Mouse (Mus musculus) ovary, adult 18-20 months (tissue): ENCODE results near the gene Calcoco1.

Experiments used
- DNase-seq: peaks from one replicate; pipeline ENCODE4 v3.0.0; 2022; ENCODE audit warnings: low spot score, mixed read lengths

Gene Calcoco1

DNA sequence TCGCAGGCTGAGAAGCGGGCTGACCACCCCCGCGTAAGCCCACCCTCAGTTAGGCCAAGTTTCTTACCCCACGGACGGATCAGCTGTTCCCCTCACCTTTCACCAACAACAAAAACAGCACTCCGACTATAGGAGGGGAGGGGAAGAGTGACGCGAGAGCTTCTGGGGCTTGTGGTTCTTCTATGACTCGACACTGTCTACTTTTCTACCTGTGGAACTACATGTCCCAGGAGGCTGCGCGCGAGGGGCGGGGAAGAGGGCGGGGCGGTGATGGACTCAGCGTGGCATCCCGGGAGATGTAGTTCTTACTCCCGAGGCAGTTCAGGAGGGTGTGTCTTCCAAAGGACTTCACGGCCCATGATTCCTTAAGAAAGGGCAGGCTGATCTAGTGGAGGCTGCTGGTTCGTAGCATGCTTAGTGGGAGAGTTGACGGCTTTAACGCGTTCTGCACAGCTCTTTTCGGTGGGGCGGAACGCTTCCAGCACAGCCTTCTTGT, at the start of gene Calcoco1:
Calcoco1 (minus strand) TSS at position 199 of the 496 bp plus-strand sequence.
- peak; percentile 96 for DNase-seq

DNA sequence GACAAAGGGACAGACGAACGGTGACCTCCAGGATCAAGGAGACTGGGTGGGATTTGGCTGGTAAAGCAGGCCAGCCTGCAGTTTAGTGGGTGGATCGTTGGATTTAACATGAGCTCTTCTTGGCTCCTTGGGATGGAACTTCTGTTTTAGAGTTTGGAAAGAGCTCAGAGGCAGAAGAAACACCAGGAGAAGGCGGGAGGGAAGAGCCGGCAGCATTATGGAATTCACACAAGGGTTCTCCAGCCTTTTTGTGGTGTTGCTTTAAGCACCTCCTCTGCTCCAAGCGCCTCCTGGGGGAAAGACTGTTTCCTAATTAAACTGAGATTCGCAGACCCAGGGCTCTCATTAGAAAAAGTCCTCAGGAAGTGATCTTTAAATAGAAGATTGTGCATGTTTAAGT, 48.9 kb upstream of the Calcoco1 start:
- no peak for DNase-seq

- DNase-seq: no peak
Observed at GRCm38 (mm10) chr15:102765207-102765606, 43.2 kb upstream of the Calcoco1 start.

- peak; percentile 44 for DNase-seq
Observed at GRCm38 (mm10) chr15:102761745-102762378, 39.9 kb upstream of the Calcoco1 start.

GRCm38 (mm10) chr15:102757686-102758085, 35.7 kb upstream of the Calcoco1 start:
- DNase-seq: no peak

DNA sequence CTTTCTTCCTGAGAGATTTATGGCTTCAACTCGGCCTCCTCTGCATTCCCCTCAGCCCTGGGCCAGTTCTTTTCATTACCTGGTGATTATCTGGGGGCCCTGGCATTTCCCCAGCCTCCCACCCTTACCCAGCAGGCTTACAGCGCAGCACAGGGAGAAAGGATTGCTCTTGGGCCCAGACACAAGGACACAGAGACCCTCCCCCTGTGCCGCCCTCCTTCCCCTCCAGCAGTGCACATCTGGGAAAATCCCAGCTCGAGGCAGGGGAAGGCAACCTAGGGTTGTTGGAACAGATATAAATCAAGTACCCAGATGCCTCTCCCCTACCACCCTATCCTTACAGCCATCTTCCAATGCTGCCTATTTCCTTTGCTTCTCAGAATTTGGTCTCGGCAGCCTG, 33.1 kb upstream of the Calcoco1 start:
- DNase-seq: no peak

- DNase-seq: no peak
Observed at GRCm38 (mm10) chr15:102754361-102754760, 32.4 kb upstream of the Calcoco1 start.

DNA sequence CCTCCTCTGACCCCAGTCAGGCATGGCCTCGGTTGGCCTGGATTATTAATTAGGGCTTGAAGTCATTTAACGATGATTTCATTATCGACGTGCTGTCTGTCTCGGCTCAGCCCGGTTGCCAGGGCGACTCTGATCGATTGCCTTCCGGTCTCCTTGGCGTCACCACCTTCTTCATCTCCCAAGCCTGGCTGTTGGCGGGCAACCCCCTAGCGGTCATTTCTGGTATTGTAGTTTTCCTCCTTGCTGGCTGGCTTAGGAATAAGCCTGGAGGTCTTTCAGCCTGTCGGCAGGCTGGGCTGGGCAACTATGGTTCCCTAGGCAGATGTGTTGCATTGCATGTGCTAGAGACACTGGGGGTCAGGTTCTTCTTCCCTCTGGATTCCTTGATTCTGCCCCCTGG, 31.2 kb upstream of the Calcoco1 start:
- no peak for DNase-seq

DNA sequence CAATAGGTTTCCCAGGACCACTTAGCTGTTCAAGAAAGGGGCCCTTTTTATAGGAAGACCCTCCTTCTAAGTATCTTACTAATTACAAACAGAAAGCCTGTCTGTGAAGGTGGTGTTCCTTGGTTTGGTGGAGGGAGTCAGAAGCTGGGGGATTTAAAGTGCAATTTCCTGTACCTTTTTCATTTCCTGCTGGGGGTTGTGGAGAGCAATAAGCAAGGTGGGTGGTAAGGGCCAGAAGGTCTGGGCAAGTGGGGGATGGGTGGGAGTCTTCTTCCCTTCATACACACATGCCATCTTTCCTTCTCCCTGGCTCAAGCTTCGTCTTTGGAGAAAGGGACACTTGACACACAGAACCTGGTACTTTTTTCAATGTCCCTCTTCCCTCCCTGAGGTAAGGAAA, 30.2 kb upstream of the Calcoco1 start:
- no peak for DNase-seq

GRCm38 (mm10) chr15:102750241-102750640, 28.3 kb upstream of the Calcoco1 start:
- DNase-seq: no peak

DNA sequence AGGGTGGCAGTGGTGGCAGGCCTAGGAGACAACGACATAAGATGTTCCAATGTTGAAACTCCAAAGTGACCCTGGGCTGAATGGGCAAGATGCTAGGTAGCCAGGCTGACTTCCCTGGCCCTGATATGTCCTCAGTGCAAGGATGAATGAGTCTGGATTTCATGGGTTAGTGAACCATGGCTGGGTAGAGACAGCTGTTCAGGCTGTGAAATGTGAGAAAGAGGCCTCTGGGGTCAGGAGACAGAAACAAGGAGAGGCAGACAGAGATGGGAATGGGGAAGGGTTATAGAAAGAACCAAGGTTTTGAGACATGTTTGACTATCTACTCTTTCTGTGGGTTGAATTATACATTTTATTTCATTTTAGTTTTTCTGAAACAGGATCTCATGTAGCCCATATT, 27.1 kb upstream of the Calcoco1 start:
- no peak for DNase-seq

- DNase-seq: no peak
Observed at GRCm38 (mm10) chr15:102747853-102748252, 25.9 kb upstream of the Calcoco1 start.

DNA sequence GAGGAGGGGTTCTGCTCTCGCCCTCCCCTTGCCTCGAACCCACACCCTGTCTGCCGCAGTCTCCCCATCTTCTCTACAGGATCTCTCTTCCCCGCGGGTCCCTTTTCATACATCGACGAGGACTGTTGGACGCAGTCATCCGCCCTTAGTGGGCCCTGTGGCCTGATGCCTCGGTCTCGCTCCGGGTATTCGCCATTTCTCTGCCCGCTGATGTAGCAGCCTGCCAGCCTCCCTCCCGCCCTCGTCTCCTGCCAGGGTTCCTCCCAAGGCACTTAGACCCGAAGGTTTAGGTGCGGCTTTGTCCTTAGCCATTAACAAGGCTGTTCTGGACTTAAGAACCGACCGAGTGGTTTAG, 25.3 kb upstream of the Calcoco1 start:
- DNase-seq: no peak

GRCm38 (mm10) chr15:102746488-102747285, 24.7 kb upstream of the Calcoco1 start:
- peak; percentile 85 for DNase-seq

DNA sequence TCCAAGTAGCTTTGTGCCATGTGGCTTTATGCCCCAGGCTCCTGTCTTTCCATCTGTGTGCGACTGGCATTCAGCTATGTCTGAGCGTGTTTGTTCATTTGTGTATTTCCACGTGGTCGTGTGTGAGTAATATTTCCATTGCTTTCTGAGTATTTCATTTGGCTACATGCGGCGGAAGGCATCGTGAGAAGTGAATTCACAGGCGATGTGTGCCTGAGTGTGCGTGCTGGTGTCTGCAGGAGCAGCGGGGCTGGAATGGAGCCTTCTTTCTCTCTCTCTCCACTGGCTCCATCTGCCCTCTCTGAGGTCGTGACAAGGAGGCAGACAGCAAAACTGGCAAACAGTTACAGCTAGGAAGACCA, 24.1 kb upstream of the Calcoco1 start:
- no peak for DNase-seq

DNA sequence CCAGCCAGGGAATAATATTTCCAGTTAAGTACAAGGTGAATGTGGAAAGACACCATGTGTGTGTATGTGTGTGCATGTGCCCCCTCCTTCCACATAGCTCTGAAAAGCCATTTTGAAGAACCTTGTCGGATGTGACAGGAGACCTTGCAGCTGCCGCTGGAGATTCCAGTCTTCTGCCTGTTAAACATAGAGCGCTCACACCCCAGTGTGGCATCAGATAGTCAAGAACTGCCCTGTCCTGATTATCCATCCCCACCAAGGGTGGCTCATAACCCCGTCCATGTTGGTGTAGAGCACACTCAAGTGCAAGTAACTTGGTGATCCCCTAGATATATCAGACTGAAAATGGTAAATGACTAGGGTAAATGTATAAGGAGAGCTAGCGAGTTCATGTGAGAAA, 23.4 kb upstream of the Calcoco1 start:
- DNase-seq: no peak

DNA sequence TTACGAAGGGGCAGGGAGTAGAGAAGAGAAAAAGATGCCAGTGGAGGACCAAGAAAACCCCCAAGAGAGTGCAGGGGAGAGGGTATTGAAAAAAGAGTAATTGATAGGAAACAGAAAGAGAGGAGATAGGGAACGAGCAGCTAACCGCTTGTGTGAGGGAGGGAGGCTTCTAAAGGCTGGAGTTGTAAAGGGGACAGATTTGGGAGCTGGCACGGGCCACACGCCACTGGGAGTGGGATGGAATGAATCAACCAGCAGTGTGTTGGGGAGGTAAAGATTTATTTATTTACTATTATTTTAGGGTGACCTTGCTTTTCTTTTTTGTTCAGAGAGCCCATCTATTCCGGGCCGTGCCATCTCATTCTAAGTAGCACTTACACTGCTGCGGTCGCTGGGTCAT, 22.9 kb upstream of the Calcoco1 start:
- no peak for DNase-seq

- DNase-seq: no peak
Observed at GRCm38 (mm10) chr15:102744416-102744815, 22.4 kb upstream of the Calcoco1 start.

- no peak for DNase-seq
Observed at GRCm38 (mm10) chr15:102743996-102744395, 22.0 kb upstream of the Calcoco1 start.

DNA sequence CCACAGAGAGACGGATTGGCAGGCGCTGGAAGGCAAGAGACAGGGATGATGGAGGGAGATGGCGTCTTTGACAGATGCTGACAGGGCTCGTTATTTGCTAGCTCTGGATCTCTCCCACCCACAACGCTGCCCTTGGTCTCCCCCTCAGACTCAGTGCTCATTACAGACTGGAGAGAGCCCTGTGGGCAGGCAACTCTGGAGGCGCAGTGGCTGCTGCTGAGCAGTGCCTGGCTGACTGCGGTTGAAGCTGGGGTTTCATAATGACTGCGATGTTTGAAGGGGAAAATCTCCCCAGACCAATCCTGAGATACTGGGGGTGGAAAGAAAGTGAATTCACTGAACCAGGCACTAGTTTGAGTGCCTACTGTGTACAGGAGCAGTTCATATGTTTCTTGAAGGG, 21.2 kb upstream of the Calcoco1 start:
- DNase-seq: no peak

GRCm38 (mm10) chr15:102742589-102742988, 20.6 kb upstream of the Calcoco1 start:
- peak; percentile 79 for DNase-seq

DNA sequence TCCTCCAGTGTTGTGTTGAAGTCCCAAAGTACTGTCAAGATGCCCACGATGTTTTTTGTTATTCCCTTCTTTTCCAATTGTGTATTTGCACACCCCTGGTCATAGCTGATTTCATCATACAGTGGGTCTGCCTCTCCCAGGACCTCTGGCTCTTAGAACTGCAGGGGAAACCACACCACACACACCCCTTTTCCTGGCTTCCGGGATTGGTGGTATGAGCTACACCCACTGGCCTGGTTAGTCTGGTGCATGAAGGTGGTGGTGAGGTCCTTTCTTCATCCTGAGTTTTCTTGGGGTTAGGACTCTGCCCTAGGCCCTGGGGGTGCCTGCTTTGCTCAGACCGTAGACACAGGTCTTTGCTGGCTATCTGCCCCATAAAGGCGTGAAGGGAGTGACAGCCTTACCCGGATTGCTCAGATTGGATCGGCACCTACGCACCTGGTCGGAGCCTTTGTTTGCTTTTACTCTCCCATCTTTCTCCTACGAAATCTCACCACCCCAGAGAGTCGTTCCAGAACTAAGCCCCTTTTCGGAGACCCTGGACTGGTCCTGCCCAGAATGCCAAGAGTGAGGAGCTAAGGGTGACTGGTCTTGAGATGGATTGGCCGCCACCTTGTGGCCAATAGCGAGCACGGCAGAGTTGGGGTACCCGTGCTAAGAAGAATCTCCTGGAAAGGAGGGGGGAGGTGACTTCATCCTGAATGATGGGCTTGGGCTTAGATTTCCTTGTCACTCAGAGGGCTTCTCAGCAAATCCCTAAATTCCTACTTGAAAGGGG, 17.7 kb upstream of the Calcoco1 start:
- DNase-seq: no peak

GRCm38 (mm10) chr15:102738434-102738833, 16.5 kb upstream of the Calcoco1 start:
- no peak for DNase-seq
